Mouse (Mus musculus) right cerebral cortex, adult 2 months (tissue): ENCODE measurements around the gene Csnk2a2.
A peak's percentile ranks its signal among the peaks of the same experiment; 100 is the strongest.

Experiments
- DNase-seq, 2 experiments: peaks; one replicate each; pipeline ENCODE4 v3.0.0; 2021 to 2022; ENCODE audit warnings: low spot score in 2 of 2

Csnk2a2 gene

DNA sequence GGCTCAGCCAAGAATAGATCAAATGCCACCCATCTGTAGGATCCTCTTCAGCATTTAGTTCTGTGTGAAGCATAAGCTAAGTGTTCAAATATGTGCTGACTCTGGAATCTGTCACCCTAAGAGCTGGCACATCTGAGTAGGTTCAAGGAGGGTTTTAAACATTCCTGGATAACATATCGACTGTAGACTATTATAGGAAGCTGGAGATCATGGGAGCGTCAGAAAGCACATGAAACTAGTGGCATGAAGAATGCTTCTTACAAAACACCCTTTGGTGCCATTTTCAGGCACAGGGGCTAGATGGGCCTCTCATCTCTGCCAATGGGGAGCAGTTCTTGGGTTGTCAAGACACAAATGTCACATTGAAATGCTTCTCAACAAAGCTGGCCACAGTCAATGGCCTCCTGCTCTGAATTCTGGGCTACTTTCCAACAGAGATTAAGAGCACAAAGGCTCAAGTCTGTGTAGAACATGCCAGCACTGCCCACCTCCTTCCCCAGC is 63.0 kb downstream of the Csnk2a2 start:
- peak in 1 of 2 experiments; percentile 45 for DNase-seq

DNA sequence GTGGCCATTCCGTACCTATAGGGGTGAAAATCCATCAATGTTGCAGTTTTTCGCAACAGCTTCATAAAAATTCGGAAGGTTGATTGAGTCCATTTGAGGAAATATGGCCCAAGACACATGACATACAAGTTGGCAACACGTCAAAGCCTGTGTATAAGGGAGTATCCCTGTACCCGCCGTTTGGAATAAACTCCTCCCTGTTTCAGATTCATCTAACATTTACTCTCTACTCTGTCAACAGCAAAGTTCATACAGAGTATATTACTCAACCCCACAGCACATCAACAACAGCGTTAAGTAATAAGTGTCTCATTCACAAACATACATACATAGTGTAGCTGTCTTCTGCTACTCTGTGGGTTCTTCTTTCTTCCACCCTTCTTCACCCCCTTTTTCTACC is 65.2 kb downstream of the Csnk2a2 start:
- no peak for DNase-seq

DNA sequence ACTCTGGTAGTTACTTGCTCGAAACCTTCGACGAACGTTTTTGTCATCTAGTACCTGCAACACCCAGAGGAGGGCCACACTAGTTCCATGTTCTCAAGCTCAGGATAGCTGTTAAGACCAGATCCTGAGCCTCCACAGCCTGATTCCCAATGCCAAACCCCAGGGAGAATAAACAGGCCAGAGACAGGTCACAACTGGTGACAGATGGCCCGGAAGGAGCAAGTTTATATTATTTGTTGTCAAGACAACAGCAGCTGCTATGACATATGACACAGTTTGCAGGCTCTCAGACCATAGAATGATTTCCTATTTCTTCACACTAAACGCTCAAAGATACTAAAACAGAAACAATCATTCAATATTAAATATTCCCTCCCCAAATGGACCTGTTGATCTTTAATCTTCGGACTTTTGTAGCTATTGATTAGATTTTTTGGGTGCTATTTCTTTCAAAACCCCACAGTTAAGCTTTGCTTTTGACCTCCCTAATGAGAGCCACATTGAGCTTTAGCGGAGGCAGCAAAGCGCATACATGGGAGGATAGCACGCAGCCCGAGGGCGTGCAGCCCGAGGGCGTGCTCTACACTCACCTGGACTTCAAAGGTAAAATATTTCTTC is 67.5 kb downstream of the Csnk2a2 start:
- DNase-seq: no peak

DNA sequence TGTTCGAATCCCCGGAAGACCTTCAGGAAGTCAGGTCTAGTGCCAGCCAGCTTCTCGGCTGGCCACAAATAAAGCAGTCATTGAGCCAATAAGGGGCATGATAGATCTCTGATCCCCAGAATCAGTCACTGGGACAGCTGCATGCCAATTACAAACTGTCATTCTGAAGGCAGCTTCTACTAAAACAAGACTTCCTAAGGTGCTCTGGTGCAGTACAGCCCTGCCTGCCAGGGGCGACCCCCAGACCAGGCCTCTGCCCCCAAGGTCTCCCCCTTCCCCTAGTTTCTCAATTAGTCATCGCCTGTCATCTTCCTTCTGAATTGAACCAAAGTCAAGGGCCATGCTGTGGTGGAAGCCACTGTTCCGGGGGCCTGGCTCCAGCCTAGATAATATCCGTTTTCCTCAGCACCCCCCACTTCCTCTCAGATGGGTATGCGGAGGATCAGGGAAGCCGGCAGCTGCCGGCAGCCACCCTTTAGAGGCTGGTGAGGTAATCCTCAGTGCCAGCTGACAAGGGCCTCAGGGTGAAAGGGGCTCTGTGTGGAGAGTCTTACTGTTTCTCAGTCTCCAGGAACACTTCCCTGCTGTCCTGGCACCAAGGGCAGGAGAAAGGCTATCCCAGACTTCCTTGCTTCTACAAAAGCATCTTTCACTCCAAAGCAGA is 78.4 kb downstream of the Csnk2a2 start:
- no peak for DNase-seq

DNA sequence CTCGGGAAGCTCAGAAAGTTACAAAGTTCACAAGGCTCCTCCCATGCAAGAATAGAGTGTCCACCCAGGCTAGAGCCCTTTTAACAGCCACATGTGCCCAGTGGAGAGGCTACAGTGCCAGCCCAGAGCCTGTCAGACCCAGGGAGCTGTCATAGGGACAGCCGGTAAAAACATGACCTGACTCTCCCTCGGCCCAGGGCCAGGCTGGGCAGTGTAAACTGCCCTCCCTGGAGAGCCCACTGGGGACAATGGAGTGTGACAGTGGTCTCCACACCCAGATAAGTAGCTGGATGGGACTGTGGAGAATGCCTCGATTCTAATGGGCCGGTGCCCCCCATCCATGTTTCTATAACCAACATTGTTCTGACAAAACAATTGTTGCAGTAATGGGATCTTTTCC is 80.3 kb downstream of the Csnk2a2 start:
- DNase-seq: no peak

DNA sequence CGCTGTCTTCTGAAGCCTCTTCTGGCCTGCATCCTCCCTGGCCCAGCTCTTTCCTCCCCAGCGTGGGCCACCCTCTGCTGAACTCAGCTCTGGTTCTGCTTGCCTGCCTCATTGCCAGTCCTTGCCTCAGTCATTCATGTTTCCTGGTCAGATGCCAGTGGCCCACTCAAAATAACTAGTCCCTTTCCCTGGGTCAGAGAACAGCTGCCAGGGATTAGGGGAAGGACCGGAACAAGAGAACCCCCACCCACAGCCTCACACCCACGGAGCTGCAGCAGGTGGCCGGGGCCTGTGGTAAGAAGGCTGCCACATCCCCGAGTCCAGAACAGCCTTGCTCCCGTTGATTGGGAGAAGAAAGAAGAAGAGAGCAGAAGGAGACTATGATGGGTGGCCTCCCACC is 88.7 kb downstream of the Csnk2a2 start:
- DNase-seq: no peak

DNA sequence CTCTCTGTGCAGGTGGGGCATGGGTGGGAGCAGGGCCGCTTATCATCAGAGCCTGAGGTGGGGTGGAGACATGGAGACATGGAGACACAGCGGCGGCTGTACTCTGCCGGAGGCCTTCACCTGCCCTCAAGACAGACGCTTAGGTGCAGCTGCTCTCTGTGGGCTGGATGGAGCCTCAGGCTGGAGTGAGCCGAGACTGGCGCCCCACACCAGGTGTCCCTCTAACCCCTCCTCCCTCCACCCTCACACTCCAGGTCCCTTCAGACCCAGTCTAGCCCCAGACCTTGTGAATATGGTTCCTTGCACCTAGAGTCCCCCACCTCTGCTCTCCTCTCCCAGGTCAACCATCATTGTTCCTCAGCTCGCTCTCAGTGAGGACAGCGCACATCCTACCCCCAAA is 90.7 kb downstream of the Csnk2a2 start:
- DNase-seq: no peak

DNA sequence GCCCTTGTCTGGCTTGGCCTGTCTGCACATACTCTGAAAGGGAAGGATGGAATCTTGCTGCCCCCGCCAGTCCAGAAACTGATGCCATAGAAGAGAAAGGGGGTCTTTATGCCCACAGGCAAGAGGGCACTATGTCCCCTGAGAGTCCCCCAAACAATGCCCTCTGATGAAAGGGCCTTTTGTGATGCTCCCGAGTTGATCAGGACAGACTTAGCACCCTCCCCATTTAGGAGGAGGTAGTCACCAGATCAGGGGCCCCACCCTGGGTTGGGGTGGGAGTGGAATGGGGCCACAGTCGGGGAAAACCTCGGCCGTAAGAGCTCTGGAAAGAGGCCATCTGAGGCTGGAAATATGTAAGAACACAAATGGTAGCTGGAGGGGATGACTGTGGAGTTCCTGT is 92.6 kb downstream of the Csnk2a2 start:
- no peak for DNase-seq

DNA sequence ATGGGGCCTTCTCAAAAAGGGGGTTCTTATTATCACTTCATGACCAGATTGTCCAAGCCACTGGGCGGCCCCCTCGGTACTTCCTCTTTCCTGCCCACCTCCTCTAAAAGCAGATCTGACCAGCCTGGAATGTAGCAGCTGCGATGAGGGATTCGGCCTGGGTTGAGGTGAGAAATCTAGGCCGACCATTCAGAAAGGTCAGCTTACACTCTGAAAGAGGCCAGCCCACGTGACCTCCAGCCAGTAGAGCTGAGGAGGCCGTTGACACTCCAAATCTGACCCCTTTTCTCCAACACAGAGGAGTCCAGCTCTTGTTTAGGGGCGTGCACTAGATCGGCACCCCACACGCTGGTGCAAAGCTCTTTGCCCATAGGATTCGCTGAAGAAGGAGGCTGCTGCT is 93.1 kb downstream of the Csnk2a2 start:
- DNase-seq: no peak
